Mouse (Mus musculus) embryo, embryonic 11 days (tissue): Measurements from ENCODE around the gene Taf6.
"Not testable (repeated sequence)": the region's sequence is repeated elsewhere in the genome, so short reads cannot be mapped to it uniquely, and the experiment has no call there.

Experiments used
- DNase-seq: peaks from one replicate; pipeline ENCODE4 v3.0.0-alpha.2; 2015

Taf6 gene

GRCm38 (mm10) chr5:138186950-138187638 lies at the start of gene Taf6, which contains the start of gene Cnpy4:
TSS of gene Taf6 (minus strand) at chr5:138187451.
TSS of gene Cnpy4 (plus strand) at chr5:138187485.
- peak; percentile 90 for DNase-seq

- DNase-seq: no peak
Measured at GRCm38 (mm10) chr5:138234224-138234623, 47.0 kb upstream of the Taf6 start.

GRCm38 (mm10) chr5:138233778-138234177 lies 46.5 kb upstream of the Taf6 start:
- DNase-seq: no peak

GRCm38 (mm10) chr5:138229511-138229910 lies 42.3 kb upstream of the Taf6 start:
- no peak for DNase-seq

GRCm38 (mm10) chr5:138228026-138228425 lies 40.8 kb upstream of the Taf6 start:
- DNase-seq: peak; percentile 10

- no peak for DNase-seq
Measured at GRCm38 (mm10) chr5:138227367-138227766, 40.1 kb upstream of the Taf6 start.

GRCm38 (mm10) chr5:138226491-138226890 lies 39.2 kb upstream of the Taf6 start:
- no peak for DNase-seq

GRCm38 (mm10) chr5:138225700-138226099 lies 38.4 kb upstream of the Taf6 start, which contains the start of gene Nxpe5:
TSS of gene Nxpe5 (plus strand) at chr5:138225898.
- DNase-seq: no peak

GRCm38 (mm10) chr5:138223287-138223686 lies 36.0 kb upstream of the Taf6 start:
- DNase-seq: no peak

- peak; percentile 78 for DNase-seq
Measured at GRCm38 (mm10) chr5:138222111-138222510, 34.9 kb upstream of the Taf6 start.

GRCm38 (mm10) chr5:138219864-138220263 lies 32.6 kb upstream of the Taf6 start:
- DNase-seq: no peak

GRCm38 (mm10) chr5:138216632-138217031 lies 29.4 kb upstream of the Taf6 start:
- DNase-seq: not testable (repeated sequence)

GRCm38 (mm10) chr5:138207873-138208272 lies 20.6 kb upstream of the Taf6 start:
- no peak for DNase-seq

- no peak for DNase-seq
Measured at GRCm38 (mm10) chr5:138207253-138207652, 20.0 kb upstream of the Taf6 start.

- DNase-seq: no peak
Measured at GRCm38 (mm10) chr5:138202086-138202485, 14.8 kb upstream of the Taf6 start.

GRCm38 (mm10) chr5:138199576-138199975 lies 12.3 kb upstream of the Taf6 start:
- DNase-seq: peak; percentile 19

GRCm38 (mm10) chr5:138195463-138195862 lies 8.2 kb upstream of the Taf6 start:
- no peak for DNase-seq

- DNase-seq: peak; percentile 63
Measured at GRCm38 (mm10) chr5:138194755-138195345, 7.6 kb upstream of the Taf6 start.

- DNase-seq: peak; percentile 86
Measured at GRCm38 (mm10) chr5:138193771-138194727, 6.8 kb upstream of the Taf6 start, which contains the start of gene Mblac1. TSS of gene Mblac1 (plus strand) at chr5:138194314.

- peak; percentile 88 for DNase-seq
Measured at GRCm38 (mm10) chr5:138187661-138188306, 533 bp upstream of the Taf6 start.

GRCm38 (mm10) chr5:138173217-138173616 lies 14.0 kb downstream of the Taf6 start:
- no peak for DNase-seq

GRCm38 (mm10) chr5:138171695-138172491 lies 15.4 kb downstream of the Taf6 start, which contains the start of the genes Ap4m1 and Mcm7:
TSS of gene Ap4m1 (plus strand) at chr5:138172002.
TSS of gene Mcm7 (minus strand) at chr5:138172422.
- peak; percentile 96 for DNase-seq
